Mouse (Mus musculus): Measurements from ENCODE around the gene Dlg2.

GRCm38 (mm10) chr7:91493234-91493633, 1016.8 kb downstream of the Dlg2 start:
- TF ChIP-seq CTCF (IDR thresholded peaks at IDR 0.05; ENCODE audit: low read depth, low read length) (no peak), EP300 (IDR thresholded peaks at IDR 0.05; ENCODE audit: insufficient read depth, low read depth, low read length) (no peak), POLR2A (IDR thresholded peaks at IDR 0.05; ENCODE audit: insufficient read depth, low read length) (no peak)

Data from ES-Bruce4 (cell line).